Mouse (Mus musculus) Patski (cell line): Measurements from ENCODE around the gene Nt5c3. TPM values are rescaled to one million over a fixed set of nuclear protein-coding genes. Genes with fewer than 3 reads are reported as not detected.

ENCODE experiments used
- ATAC-seq: fragments of 100-300 bp; one replicate; pipeline ENCODE4 v1.8.0; 2021
- CTCF ChIA-PET: fragments of 350-600 bp; sonication (Branson Sonifier 250); formaldehyde crosslinking; loops from one replicate; lab custom pipeline; 2022; ENCODE audit warnings: inconsistent platforms; lab: Charles Lee
- POLR2A ChIA-PET: fragments of 350-600 bp; sonication (Branson Sonifier 250); formaldehyde crosslinking; loops from one replicate; lab custom pipeline; 2022; ENCODE audit warnings: antibody characterized with exemption, inconsistent platforms; lab: Charles Lee
- DNase-seq: peaks from one replicate; pipeline ENCODE4 v3.0.0-alpha.2; 2011; ENCODE audit warnings: low read depth, low spot score
- H3K27me3 ChIP-seq: fragments of 371-371 bp; one replicate; pipeline ENCODE4 v1.5.1; 2021
- CTCF ChIP-seq: fragments of 100-300 bp; IDR thresholded peaks from one replicate; pipeline ENCODE4 v1.5.1; 2021
- in situ Hi-C: fragments of 300-500 bp; cut with MboI; formaldehyde crosslinking; loops from 3 replicates; pipeline ENCODE4 v1.11.1; 2018; ENCODE audit warnings: low pct_unique_long_range_greater_than_20kb, mixed read lengths
- polyA plus RNA-seq: library from polyadenylated mRNA; unstranded; gene quantifications from one replicate; pipeline ENCODE4 v1.2.3, GENCODE M21; 2021

Nt5c3 gene
- polyA plus RNA-seq, 1 experiment from 2014 or later = 37.3 TPM

DNA sequence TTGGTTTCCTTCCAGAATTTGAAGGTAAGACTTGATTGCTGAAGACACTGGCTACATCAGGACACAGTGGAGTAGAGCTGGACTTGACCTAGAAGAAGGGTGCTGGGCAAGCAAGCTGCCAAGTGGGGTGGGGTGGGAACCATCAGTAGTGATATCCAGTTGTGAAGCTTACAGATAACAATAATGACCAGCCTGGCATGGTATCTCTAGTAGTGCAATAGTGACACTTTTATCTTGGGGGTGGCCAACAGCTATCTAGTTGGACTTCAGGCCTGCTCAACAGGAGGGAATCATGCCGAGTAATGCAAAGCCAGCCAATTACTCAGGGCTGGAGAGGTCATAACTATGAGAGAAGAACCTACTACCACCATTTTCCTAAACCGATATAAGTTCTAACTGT, 79.4 kb downstream of the Nt5c3 start:
- CTCF ChIA-PET = no interaction called here

GRCm38 (mm10) chr6:56843229-56843628, 80.5 kb downstream of the Nt5c3 start:
- ChIA-PET CTCF (interaction anchor here (0.7 kb wide), 1 partner anchor 9 kb away, joined by 3 read pairs; no protein-coding TSS in a partner anchor), POLR2A (no interaction called here)
- in situ Hi-C loops = no loop called here
- DNase-seq (no peak), ATAC-seq (no peak)
- no peaks in the 10 kb centered on the region for H3K27me3 ChIP-seq
- TF ChIP-seq CTCF = no peak

More for the DNA sequence above, 79.4 kb downstream of the Nt5c3 start:
- POLR2A ChIA-PET = no interaction called here
- in situ Hi-C loops = no loop called here
- no peak for ATAC-seq
- H3K27me3 ChIP-seq = no peaks in the 10 kb centered on the region
- no peak for TF ChIP-seq CTCF
- DNase-seq = no peak

DNA sequence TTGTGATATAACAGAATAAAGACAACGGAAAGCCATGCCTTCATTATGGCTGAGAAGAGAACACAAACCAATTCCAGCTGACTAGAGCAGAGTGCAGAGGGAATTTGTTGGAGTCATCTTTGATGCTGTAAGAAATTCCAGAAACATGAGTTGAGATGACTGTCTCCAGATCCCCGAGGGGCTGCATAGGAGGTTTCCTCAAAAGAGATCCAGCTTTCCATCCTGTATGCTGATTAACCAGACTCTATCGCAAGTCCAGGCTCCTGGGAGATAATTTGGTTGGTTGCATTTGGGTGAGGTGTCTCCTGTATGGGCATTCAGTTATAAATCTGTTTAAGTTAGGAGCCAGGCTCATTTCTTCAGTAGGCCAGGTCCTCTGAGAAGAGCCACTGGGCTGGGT, 86.1 kb downstream of the Nt5c3 start:
- in situ Hi-C loops = no loop called here
- TF ChIP-seq CTCF = no peak
- DNase-seq (peak; percentile 22), ATAC-seq (peak; percentile 58)
- POLR2A ChIA-PET = no interaction called here
- H3K27me3 ChIP-seq = no peaks in the 10 kb centered on the region
- CTCF ChIA-PET = interaction anchor here (0.9 kb wide), 1 partner anchor 13 kb away, joined by 3 read pairs; no protein-coding TSS in a partner anchor

DNA sequence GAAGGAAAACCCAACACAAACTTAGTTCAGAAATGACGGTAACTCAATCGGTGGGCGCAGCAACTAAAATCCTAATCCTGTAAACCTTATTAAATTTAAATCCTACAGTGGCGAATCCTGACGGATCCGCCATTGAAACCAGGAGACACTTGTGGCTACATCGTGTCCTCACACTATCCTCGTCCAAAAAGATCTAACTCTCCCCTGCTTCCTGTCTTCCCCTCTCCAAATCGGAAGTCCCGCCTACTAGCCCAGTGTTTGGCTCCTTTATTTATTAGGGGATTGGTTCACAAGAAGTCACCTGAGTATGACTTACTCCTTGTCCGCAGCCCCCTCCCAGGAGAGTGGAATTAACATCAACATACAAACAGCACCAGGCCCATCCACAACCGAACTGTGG, 86.6 kb downstream of the Nt5c3 start:
- DNase-seq (no peak), ATAC-seq (no peak)
- no peaks in the 10 kb centered on the region for H3K27me3 ChIP-seq
- POLR2A ChIA-PET = no interaction called here
- in situ Hi-C loops = no loop called here
- CTCF ChIA-PET = interaction anchor here (0.9 kb wide), 1 partner anchor 13 kb away, joined by 3 read pairs; no protein-coding TSS in a partner anchor
- no peak for TF ChIP-seq CTCF

GRCm38 (mm10) chr6:56835532-56835931, 88.2 kb downstream of the Nt5c3 start:
- no peak for ATAC-seq
- in situ Hi-C loops = no loop called here
- DNase-seq = no peak
- POLR2A ChIA-PET = no interaction called here
- no peaks in the 10 kb centered on the region for H3K27me3 ChIP-seq
- no peak for TF ChIP-seq CTCF
- CTCF ChIA-PET = interaction anchor here (1.0 to 1.2 kb wide), 3 partner anchors 14 to 73 kb away, joined by 3 read pairs; no protein-coding TSS in a partner anchor

- in situ Hi-C loops = no loop called here
- H3K27me3 ChIP-seq = no peaks in the 10 kb centered on the region
- no peak for TF ChIP-seq CTCF
- CTCF ChIA-PET = interaction anchor here (1.1 to 1.2 kb wide), 3 partner anchors 9 to 25 kb away, joined by 3 read pairs; no protein-coding TSS in a partner anchor
- no peak for DNase-seq
- ATAC-seq = no peak
- POLR2A ChIA-PET = no interaction called here
Measured at GRCm38 (mm10) chr6:56834769-56835168, 89.0 kb downstream of the Nt5c3 start.

DNA sequence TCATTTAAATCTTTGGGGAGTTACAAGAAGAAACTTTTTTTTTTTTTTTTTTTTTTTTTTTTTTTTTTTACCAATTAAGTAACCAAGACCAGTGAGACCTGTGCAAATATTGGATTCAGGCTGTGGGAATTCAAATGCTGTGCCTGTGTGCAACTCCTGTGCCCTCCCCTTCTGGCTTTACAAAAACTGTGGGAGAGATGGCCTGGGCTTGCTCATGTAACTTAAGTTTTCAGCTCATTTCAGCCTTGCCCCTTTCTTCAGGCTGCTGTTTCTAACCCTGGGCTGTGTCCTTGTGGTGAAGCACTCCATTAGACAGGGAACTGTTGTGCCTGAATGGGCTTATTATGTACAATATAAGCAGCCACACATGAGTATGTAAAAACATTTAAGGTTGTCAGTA, 90.9 kb downstream of the Nt5c3 start:
- CTCF ChIA-PET = interaction anchor here (1.6 to 2.2 kb wide), 2 partner anchors 76 to 89 kb away, joined by 4 to 8 read pairs; no protein-coding TSS in a partner anchor
- in situ Hi-C loops = no loop called here
- TF ChIP-seq CTCF = no peak
- H3K27me3 ChIP-seq = no peaks in the 10 kb centered on the region
- DNase-seq (no peak), ATAC-seq (no peak)
- POLR2A ChIA-PET = no interaction called here

DNA sequence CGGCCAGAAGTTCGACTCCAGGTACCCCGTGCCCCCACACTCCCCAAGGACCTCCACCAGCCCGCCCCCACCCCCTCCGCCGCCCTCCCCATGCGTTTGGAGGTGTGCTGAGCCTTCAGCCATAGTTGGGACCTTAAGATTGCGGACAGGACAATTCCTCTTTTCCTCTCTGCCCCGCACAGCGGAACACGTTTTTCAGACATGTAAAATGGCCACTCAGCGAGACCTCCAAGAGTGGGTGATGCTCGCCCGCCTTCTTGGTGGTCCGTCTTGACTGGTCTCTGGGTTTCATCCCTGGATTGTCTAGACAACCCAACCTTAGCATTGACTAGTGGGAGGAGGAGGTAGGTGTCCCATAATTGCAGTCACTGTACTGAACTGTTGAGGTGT, 91.3 kb downstream of the Nt5c3 start:
- ChIA-PET CTCF (interaction anchor here (1.6 to 2.2 kb wide), 2 partner anchors 76 to 89 kb away, joined by 4 to 8 read pairs; no protein-coding TSS in a partner anchor), POLR2A (no interaction called here)
- ATAC-seq (peak; percentile 7), DNase-seq (no peak)
- no peaks in the 10 kb centered on the region for H3K27me3 ChIP-seq
- in situ Hi-C loops = no loop called here
- no peak for TF ChIP-seq CTCF

Other genes with a start within 250 kb of the Nt5c3 start
- 43.5 TPM for gene Lsm5, start 219.2 kb downstream of the Nt5c3 start, polyA plus RNA-seq
- 21.1 TPM for gene Avl9, start 209.0 kb downstream of the Nt5c3 start, polyA plus RNA-seq
- 27.7 TPM for gene Kbtbd2, start 126.1 kb downstream of the Nt5c3 start, polyA plus RNA-seq
- 169 TPM for gene Fkbp9, start 91.9 kb downstream of the Nt5c3 start, polyA plus RNA-seq
- 0.10 TPM for gene Vmn1r4, start 83 bp upstream of the Nt5c3 start, polyA plus RNA-seq
- gene Vmn1r5, start 46.3 kb upstream of the Nt5c3 start, polyA plus RNA-seq = not detected
- not detected for gene Vmn1r6, start 73.3 kb upstream of the Nt5c3 start, polyA plus RNA-seq
- not detected for gene Vmn1r7, start 101.4 kb upstream of the Nt5c3 start, polyA plus RNA-seq
- not detected for gene Vmn1r8, start 108.4 kb upstream of the Nt5c3 start, polyA plus RNA-seq
- not detected for gene Vmn1r9, start 142.9 kb upstream of the Nt5c3 start, polyA plus RNA-seq
- not detected for gene Vmn1r10, start 185.5 kb upstream of the Nt5c3 start, polyA plus RNA-seq
- gene Vmn1r11, start 209.5 kb upstream of the Nt5c3 start, polyA plus RNA-seq = not detected
- gene Vmn1r12, start 233.0 kb upstream of the Nt5c3 start, polyA plus RNA-seq = not detected